Mouse (Mus musculus) regulatory T cell (primary cell): Measurements from ENCODE around the gene Ush2a.

Experiments
- in situ Hi-C: fragments of 300-600 bp; cut with MboI, MseI; formaldehyde crosslinking; loops from one replicate; pipeline ENCODE4 v1.15.1; 2025; ENCODE audit warnings: high pct_unique_total_duplicates

The Ush2a gene

GRCm38 (mm10) chr1:188859718-188860117 is 597.9 kb downstream of the Ush2a start:
- in situ Hi-C loops, result no loop called here

- in situ Hi-C loops, result no loop called here
These were observed 604.1 kb downstream of the Ush2a start for GRCm38 (mm10) chr1:188865881-188866280.

GRCm38 (mm10) chr1:188866515-188866914 is 604.7 kb downstream of the Ush2a start:
- in situ Hi-C loops, result no loop called here

GRCm38 (mm10) chr1:188878531-188879055 is 616.8 kb downstream of the Ush2a start:
- in situ Hi-C loops, result no loop called here

GRCm38 (mm10) chr1:188896906-188897551 is 635.2 kb downstream of the Ush2a start:
- in situ Hi-C loops, result no loop called here

GRCm38 (mm10) chr1:188904091-188904490 is 642.3 kb downstream of the Ush2a start:
- in situ Hi-C loops, result no loop called here

- in situ Hi-C loops, result no loop called here
These were observed 644.4 kb downstream of the Ush2a start for GRCm38 (mm10) chr1:188906175-188906574.

- in situ Hi-C loops, result no loop called here
These were observed 648.8 kb downstream of the Ush2a start for GRCm38 (mm10) chr1:188910656-188911055.

- in situ Hi-C loops, result no loop called here
These were observed 658.1 kb downstream of the Ush2a start for GRCm38 (mm10) chr1:188919946-188920345.

GRCm38 (mm10) chr1:188937246-188937780 is 675.5 kb downstream of the Ush2a start:
- in situ Hi-C loops, result no loop called here

- in situ Hi-C loops, result no loop called here
These were observed 683.5 kb downstream of the Ush2a start for GRCm38 (mm10) chr1:188945326-188945725.

GRCm38 (mm10) chr1:188946849-188947248 is 685.0 kb downstream of the Ush2a start:
- in situ Hi-C loops, result no loop called here

GRCm38 (mm10) chr1:188947794-188948193 is 686.0 kb downstream of the Ush2a start:
- in situ Hi-C loops, result no loop called here

- in situ Hi-C loops, result no loop called here
These were observed 686.5 kb downstream of the Ush2a start for GRCm38 (mm10) chr1:188948276-188948675.

GRCm38 (mm10) chr1:188951091-188951490 is 689.3 kb downstream of the Ush2a start:
- in situ Hi-C loops, result no loop called here

- in situ Hi-C loops, result no loop called here
These were observed 690.7 kb downstream of the Ush2a start for GRCm38 (mm10) chr1:188952501-188952900.

GRCm38 (mm10) chr1:188973078-188973477 is 711.3 kb downstream of the Ush2a start:
- in situ Hi-C loops, result no loop called here

GRCm38 (mm10) chr1:188973926-188974325 is 712.1 kb downstream of the Ush2a start:
- in situ Hi-C loops, result no loop called here

- in situ Hi-C loops, result no loop called here
These were observed 718.2 kb downstream of the Ush2a start for GRCm38 (mm10) chr1:188980050-188980449.

- in situ Hi-C loops, result no loop called here
These were observed 731.4 kb downstream of the Ush2a start for GRCm38 (mm10) chr1:188993218-188993617.

GRCm38 (mm10) chr1:188997921-188998320 is 736.1 kb downstream of the Ush2a start:
- in situ Hi-C loops, result no loop called here

GRCm38 (mm10) chr1:188999981-189000380 is 738.2 kb downstream of the Ush2a start:
- in situ Hi-C loops, result no loop called here

- in situ Hi-C loops, result no loop called here
These were observed 740.0 kb downstream of the Ush2a start for GRCm38 (mm10) chr1:189001815-189002214.
